Mouse (Mus musculus) layer of hippocampus, postnatal 10 days (tissue): ENCODE measurements around the gene Pagr1b. TPM values are rescaled to one million over a fixed set of nuclear protein-coding genes. Genes with fewer than 3 reads are reported as not detected.

Source experiments
- DNase-seq, 2 experiments: peaks; one replicate each; pipeline ENCODE4 v3.0.0; 2021; ENCODE audit warnings: low spot score in 2 of 2
- long read RNA-seq: library from polyadenylated mRNA; stranded (forward); transcript quantifications from one replicate; pipeline ENCODE4 v2.0.0, GENCODE M21; 2023
- total RNA-seq, 2 experiments: library from RNA; stranded (reverse); gene quantifications; 2 replicates each; pipeline ENCODE4 v1.2.3; 2021

Pagr1b gene
- total RNA-seq = under 1 TPM in 1 of 2 experiments, not detected in 1; 0.62 TPM
- long read RNA-seq = 0 reads

GRCm38 (mm10) chr7:127016481-127016485, at the start of gene Pagr1b:
Gene Pagr1b, minus strand, starts transcription at chr7:127016484.
- no peak for DNase-seq

DNA sequence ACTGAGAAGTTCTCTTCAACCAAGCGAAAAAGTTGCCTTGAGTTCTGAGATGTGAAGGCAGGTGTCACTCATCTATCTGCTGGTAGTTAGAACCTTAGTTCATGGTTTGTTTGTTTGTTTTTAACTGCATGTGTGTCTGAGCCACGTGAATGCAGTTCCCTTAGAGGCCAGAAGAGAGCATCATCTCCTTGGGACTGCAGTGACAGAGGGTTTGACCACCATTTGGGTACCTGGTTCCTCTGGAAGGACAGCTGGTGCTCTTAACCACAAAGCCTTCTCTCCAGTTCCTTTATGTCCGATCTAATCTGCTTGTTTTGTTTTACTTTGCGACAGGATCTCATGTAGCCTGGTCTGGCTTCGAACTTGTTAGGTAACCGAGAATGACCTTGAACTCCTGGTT, 49.3 kb upstream of the Pagr1b start:
- no peak for DNase-seq

- no peak for DNase-seq
Measured at GRCm38 (mm10) chr7:127055026-127055585, 38.8 kb upstream of the Pagr1b start.

DNA sequence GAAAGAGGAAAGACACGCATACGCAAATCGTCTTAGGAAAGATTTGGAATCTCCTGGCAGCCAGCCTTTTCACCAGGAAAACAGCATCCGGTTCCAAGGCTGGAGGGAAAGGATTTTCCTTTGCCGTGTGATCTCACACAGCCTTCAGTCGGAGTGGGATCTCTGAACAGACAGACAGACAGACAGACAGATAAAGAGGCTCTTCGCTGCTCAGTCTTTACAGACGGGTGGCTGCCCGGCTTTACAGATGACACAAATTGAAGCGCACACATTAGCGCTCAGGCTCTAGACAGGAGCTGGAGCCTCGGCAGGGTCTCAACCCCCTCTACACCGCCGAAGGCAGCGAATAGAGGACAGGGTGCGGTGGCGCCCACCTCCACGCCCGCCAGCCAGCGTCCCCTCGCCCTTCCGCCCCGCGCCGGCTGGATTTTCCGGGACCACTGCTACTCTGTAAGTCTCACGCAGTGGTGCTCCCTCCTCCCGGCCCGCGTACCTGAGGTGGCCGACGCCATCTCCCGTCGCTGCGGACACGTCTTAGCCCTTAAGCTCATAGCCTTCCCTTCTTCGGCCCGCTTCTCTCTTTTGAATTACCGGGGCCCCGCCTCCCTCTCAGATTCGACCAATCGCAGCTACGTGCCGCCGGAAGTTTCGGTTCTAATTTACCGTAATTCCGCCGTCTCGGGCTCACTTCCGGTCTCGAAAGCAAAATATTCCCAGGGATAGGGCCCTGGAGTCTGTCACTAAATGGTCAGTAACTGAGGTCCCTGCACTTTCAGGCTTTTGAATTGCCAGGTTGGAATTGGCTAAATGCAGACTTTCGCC, 25.8 kb upstream of the Pagr1b start, which contains the start of gene Kif22:
TSS of gene Kif22 (minus strand) at position 621 of the 822 bp plus-strand sequence.
- DNase-seq = peak; percentile 91 to 92

- DNase-seq = no peak
Measured at GRCm38 (mm10) chr7:127031244-127031643, 15.0 kb upstream of the Pagr1b start.

GRCm38 (mm10) chr7:127030172-127030571, 13.9 kb upstream of the Pagr1b start:
- DNase-seq = no peak

DNA sequence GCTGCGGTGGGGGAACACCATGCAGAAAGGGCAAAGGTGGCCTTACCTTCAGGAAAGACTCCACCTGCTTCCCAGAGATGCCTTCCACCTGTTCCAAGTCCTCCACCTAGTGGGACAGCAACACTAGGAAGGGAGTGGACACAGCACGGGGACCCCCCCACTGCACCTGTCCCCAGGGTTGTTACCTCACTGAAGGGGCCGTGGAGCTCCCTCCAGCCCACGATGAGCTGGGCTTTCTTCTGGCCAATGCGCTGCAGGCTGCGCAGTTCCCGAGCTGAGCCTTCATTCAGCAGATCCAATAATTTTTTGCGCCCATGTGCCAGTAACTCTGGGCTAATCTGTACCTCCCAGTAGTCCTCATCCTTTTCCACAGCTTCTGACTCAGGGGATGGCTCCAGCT, 11.6 kb upstream of the Pagr1b start:
- DNase-seq = no peak

DNA sequence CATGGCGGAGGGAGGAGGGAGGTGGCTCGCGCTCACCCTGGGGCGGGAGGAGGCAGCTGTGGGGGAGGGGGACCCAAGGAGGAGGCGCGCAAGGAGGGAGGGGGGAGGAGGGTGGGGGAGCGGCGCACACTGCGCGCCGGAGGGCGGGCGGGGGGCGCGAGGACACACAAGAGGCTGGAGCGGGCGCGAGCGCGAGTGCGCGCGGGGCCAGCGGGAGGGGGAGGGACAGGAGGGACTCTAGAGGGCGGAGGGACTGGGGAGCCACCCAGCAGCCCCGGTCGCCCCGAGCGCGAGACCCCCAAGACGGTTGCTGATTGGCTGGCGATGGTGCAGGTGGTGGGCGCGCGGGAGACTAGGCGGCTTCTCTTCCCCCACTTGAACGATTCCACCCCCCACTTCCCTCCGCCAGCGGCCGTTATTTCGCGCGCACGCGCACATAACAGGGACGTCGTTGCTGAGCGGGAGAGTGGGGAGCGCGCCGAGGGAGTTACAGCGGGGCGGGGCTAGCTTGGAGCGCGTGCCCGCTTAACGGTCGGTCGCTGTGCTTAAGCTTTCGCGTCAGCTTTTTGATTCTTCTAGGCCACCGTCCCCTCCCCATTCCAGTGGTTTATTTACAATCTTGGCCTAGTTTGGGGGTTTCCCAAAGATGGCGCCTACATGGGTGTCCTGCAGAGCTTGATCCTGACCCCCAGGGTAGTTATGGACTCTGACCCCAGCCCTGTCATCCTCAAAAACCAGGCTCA, 10.9 kb upstream of the Pagr1b start, which contains the start of gene Maz:
TSS of gene Maz (minus strand) at position 54 of the 743 bp plus-strand sequence.
- DNase-seq = peak; percentile 99

GRCm38 (mm10) chr7:127026616-127026983, 10.3 kb upstream of the Pagr1b start:
- DNase-seq = peak in 1 of 2 experiments; percentile 81

DNA sequence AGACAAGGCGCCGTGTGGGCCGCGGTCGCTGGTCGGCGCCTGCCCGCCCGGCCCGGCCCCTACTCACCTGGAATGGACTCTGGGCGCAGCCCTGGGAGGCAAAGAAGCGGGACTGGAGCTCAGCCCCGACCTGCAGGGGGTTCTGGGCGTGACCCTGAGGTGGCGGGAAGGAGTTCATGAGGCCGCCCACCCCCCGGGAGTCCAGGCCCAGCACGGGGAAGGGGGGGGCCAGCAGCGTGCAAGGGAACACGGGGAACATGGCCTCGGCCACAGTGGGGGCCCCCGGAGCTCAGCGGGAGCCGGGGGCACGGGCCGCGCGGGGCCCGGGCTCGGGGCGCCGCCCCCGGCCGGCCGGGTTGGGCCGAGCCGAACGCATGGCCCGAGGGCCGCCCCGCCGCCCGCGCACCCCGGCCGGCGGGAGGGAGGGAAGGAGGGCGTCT, 9.9 kb upstream of the Pagr1b start:
- peak; percentile 63 to 77 for DNase-seq

DNA sequence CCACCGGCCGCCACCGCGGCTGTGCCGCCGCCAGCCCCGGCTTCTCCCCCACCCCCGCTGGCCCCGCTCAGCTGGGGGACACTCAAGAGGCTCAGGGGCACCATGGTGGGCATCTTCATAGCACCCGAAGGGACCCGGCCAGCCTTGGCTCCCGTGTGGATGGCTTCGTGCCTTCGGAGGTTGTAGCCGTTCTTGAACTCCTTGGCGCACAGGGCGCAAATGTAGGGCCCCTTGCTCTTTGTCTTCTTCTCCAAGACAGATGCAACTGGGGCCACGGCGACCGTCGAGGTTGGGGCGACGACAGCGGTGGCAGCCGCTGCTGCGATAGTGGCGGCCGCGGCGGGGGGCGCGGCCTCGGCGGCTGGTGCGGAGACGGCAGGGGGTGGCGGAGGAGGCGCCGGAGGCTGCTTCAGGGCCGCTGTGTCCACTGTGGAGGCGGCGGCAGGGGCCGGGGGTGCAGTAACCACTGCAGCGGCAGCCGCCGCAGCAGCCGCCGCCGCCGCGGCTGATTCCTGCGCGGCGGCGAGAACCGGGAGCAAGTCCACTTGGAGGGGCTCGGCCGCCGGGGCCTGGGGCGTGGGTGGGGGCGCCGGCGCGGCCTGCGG, 9.4 kb upstream of the Pagr1b start:
- no peak for DNase-seq

DNA sequence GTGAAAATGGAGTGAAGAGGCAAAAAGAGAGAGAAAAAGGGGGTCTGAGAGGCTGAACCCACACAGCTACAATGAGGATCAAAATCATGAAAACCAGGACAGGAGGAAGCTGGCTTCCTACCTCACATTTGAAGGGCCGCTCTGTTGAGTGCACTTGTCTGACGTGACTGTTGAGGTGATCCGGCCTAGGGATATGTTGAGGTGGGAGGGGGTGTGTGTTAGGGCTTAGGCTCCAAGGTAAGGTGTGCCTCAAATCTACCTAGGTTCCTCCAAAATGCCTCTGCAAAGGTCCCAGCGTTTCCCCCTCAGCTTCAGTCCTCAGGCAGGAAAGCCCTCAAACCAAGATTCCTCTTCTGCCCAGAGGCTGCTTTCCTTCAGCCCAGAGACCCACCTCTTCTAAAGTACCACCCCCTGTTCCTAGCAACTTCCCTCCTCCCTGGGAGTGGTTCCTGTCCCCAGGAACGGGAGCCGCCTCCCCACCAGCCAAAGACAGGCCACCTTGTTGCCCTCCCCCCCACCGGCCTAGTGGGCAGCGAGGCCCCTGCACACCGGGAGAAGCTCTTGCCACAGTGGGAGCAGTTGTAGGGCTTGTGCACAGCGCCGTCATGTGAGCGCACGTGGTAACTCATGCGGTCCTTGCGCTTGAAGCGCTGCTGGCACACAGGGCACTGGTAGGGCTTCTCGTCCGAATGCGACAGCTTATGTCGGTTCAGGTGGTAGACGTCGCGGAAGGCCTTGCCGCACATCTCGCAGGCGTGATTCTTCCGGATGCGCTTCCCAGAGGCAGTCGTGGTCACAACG, 8.7 kb upstream of the Pagr1b start:
- DNase-seq = peak; percentile 77 to 83

DNA sequence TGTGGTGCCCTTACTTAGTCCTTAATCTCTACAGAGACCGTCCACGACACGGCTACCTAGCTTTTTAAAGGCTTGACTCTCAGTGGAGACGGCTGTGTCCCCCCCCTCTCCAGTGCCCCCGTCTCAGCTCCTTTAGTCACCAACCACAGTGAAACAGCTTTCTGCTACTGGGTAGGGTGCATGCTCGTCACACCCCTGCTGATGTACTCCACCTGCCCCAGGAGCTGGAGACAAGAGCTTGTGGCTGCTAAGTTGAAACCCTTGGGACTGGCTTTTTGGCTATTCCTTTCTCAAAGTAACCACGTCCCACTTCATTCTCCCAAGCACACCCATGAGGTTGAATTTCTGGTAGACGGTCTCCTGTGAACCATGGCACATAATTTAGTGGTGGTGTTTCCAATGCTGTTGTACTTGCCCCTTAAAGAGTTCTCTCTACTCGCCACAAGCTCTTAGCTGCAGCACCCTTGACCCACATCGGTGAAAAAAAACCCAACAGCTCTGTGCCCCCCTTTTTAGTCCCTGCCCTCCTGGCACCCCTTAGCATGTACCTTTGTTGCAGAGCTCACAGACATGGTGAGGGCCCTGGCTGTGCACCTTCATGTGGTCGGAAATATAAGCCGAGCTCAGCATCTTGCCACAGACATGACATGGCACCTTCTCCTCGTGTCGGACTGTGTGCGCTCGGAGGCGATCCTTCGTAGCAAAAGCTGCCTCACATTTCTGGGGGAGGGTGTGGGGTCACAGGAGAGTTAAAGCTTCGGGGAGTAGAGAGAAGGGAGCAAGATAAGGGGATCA, 7.8 kb upstream of the Pagr1b start:
- DNase-seq = no peak

DNA sequence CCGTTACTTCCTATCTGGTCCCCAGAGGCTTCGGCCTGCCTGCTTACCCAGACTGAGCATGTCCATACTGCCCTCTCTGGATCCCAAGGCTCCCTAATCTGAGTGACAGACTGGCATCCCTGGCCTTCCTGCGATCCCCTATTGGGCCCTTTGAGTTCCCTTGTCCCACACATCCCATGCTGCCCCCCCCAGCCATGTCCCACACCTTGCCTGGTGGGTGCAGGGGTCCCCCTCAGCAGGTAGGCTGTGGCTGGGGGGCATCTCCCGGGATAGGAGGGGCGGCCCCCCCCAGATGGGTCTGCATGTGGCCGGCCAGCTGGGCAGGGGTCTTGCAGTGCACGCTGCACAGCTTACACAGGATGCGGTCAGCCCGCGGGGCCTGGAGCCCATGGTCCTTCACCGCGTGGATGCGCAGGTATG, 7.0 kb upstream of the Pagr1b start:
- DNase-seq = no peak

GRCm38 (mm10) chr7:127022528-127023271, 6.4 kb upstream of the Pagr1b start:
- DNase-seq = no peak

- DNase-seq = no peak
Measured at GRCm38 (mm10) chr7:127021563-127022527, 5.6 kb upstream of the Pagr1b start.

DNA sequence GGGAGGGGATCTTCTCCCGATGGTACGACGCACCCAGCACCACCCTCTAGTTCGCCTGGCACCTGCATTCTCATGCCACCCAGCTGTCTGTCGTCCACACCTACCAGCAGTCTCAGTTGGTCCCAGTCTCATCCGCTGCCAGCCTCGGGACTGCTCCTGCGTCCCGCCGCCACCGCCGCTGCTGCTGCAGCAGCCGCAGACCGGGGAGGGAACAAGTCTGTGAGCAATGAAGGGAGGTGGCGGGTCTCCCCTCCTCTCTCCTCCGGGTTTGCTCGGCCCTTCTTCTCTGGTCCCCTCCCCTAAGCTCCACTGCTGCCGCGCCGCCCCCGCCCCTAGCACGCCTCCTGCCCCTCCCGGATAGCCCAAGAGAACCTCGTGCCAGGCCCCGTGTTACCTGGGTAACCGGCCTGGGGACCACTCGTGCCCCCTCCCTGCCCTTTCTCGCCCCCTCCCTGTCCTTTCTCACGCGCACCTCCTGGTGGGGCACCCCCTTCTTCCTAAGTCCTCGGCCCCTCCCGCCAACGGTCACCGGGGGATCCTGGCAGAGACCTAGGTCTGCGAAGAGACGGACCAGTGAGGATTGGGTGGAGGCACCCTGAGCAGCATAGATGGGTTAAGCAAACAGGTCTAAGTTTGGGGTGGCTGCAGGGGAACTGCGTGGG, 4.7 kb upstream of the Pagr1b start, which contains the start of the genes Gm42742 and Prrt2:
TSS of gene Gm42742 (minus strand) at position 197 of the 662 bp plus-strand sequence.
TSS of gene Prrt2 (minus strand) at position 311 of the 662 bp plus-strand sequence.
- DNase-seq = peak; percentile 62 to 72

- DNase-seq = no peak
Measured at GRCm38 (mm10) chr7:127020491-127020890, 4.2 kb upstream of the Pagr1b start.
